Mouse (Mus musculus) brain, embryonic 14.5 days (tissue): ENCODE results near the gene Gzmk.

Source experiments
- CTCF ChIP-seq: fragments of 200-500 bp; IDR thresholded peaks from 2 replicates; pipeline ENCODE4 v1.5.1; 2012; ENCODE audit warnings: inconsistent platforms, mild to moderate bottlenecking, moderate library complexity, borderline replicate concordance; ENCODE audit not compliant: insufficient read depth, insufficient read length; ENCODE audit errors: extremely low read depth
- POLR2A ChIP-seq: fragments of 200-500 bp; IDR thresholded peaks from 2 replicates; pipeline ENCODE4 v1.6.1; 2012; ENCODE audit warnings: mild to moderate bottlenecking, inconsistent platforms, borderline replicate concordance; ENCODE audit not compliant: poor library complexity, insufficient read depth, insufficient read length, severe bottlenecking; ENCODE audit errors: extremely low read depth

DNA sequence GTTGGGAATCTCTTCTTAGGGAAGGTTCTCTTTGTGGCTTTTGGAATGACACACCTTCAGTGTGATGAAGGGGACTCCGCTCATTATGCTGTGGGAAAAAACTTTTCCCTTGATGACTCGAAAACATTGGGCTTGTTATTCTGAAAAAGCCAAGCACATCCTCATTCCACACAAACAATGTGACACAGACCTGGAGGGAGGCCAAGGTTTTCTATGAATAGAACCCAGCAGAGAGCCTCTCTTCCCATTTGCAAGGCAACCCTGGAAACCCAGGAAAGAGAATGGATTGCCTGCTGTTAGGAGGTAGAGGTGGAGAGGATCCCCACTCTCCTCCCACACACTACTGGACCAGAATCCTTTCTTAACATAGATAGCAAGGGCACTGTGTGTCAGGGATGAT, 1.6 kb downstream of the Gzmk start:
- TF ChIP-seq CTCF (no peak), POLR2A (no peak)
